Mouse (Mus musculus) stomach, embryonic 15.5 days (tissue): ENCODE data around the gene Ddah2. TPM values are rescaled to one million over a fixed set of nuclear protein-coding genes. Genes with fewer than 3 reads are reported as not detected.

Experiments
- ATAC-seq: fragments of 200-750 bp; cut with Nextera tagmentation; 2 replicates; pipeline ENCODE4 v1.8.0; 2017; ENCODE audit warnings: low read depth, moderate number of reproducible peaks, moderate TSS enrichment; ENCODE audit not compliant: insufficient read depth, low FRiP score
- H3K27ac ChIP-seq: fragments of 300-500 bp; sonication (generic); 2 replicates; pipeline ENCODE4 v1.5.1; 2015; ENCODE audit warnings: mild to moderate bottlenecking, inconsistent platforms
- H3K27me3 ChIP-seq: fragments of 300-500 bp; sonication (generic); replicated peaks from 2 replicates; pipeline ENCODE4 v1.6.1; 2015; ENCODE audit warnings: inconsistent platforms
- H3K36me3 ChIP-seq: fragments of 300-500 bp; sonication (generic); 2 replicates; pipeline ENCODE4 v1.6.1; 2015; ENCODE audit warnings: inconsistent platforms
- H3K4me1 ChIP-seq: fragments of 300-500 bp; sonication (generic); 2 replicates; pipeline ENCODE4 v1.6.1; 2015; ENCODE audit warnings: inconsistent platforms
- H3K4me2 ChIP-seq: fragments of 300-500 bp; sonication (generic); 2 replicates; pipeline ENCODE4 v1.6.1; 2015; ENCODE audit warnings: mild to moderate bottlenecking, inconsistent platforms
- H3K4me3 ChIP-seq: fragments of 300-500 bp; sonication (generic); replicated peaks from 2 replicates; pipeline ENCODE4 v1.5.1; 2015; ENCODE audit warnings: inconsistent platforms
- H3K9ac ChIP-seq: fragments of 300-500 bp; sonication (generic); 2 replicates; pipeline ENCODE4 v1.6.1; 2015; ENCODE audit warnings: inconsistent platforms
- H3K9me3 ChIP-seq: fragments of 300-500 bp; sonication (generic); 2 replicates; pipeline ENCODE4 v1.6.1; 2016; ENCODE audit warnings: inconsistent platforms
- WGBS: fragments of 180-500 bp; shearing (Covaris S2); methylation state at CpG from one replicate; pipeline ENCODE4 v1.1.7; 2015; 5-methylcytosine and 5-hydroxymethylcytosine counted together
- polyA plus RNA-seq: library from polyadenylated mRNA; unstranded; fragments of >200 nt; fragmentation: Nextera tagmentation; extraction: Ambion mirVana; gene quantifications from 2 replicates; pipeline ENCODE4 v1.2.1, GENCODE M21; 2015

The Ddah2 gene
- polyA plus RNA-seq, 1 experiment from 2014 or later = 210 TPM

DNA sequence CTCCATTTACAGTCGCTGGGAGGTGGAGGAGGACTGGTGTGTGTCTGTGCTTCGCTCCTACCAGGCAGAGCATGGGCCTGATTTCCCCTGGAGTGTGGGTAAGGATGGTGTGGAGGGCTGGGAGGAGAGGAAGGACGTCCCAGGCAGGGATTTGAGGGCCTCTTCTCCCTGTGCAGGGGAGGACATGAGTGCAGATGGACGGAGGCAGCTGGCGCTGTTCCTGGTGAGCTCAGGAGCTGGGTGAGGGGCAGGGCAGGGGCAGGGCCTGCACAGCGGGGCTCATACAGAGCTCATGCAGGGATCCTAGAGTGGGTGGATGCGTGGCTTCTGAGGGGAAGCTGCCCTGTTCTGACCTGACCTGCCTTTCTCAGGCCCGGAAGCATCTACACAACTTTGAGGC is 43.5 kb downstream of the Ddah2 start:
- H3K4me2 ChIP-seq = no peak overlapping the region
- no peak overlapping the region for H3K27ac ChIP-seq
- H3K9ac ChIP-seq = no peak overlapping the region
- H3K4me3 ChIP-seq = no peak overlapping the region
- H3K27me3 ChIP-seq = no peaks in the 10 kb centered on the region
- no peak for ATAC-seq
- H3K4me1 ChIP-seq = peaks cover 3% of the 10 kb centered on the region; the same call in 1 of the 2 replicates
- H3K36me3 ChIP-seq = peaks cover 40% of the 10 kb centered on the region
- 73% methylated on average over 8 of the region's 8 CpGs for WGBS
- no peaks in the 10 kb centered on the region for H3K9me3 ChIP-seq

GRCm38 (mm10) chr17:35103221-35103690 is 44.4 kb downstream of the Ddah2 start:
- 57% methylated on average over 6 of the region's 6 CpGs for WGBS
- peaks cover 3% of the 10 kb centered on the region; the same call in 1 of the 2 replicates for H3K4me1 ChIP-seq
- no peak overlapping the region for H3K9ac ChIP-seq
- ATAC-seq = 0 out of 2 replicates have a peak, but pooled peaks have one; percentile 12
- no peak overlapping the region for H3K4me3 ChIP-seq
- no peaks in the 10 kb centered on the region for H3K27me3 ChIP-seq
- no peak overlapping the region for H3K4me2 ChIP-seq
- H3K9me3 ChIP-seq = no peaks in the 10 kb centered on the region
- H3K27ac ChIP-seq = no peak overlapping the region
- peaks cover 37% of the 10 kb centered on the region for H3K36me3 ChIP-seq

- Histone ChIP-seq H3K4me2 (no peak overlapping the region), H3K9me3 (no peaks in the 10 kb centered on the region), H3K4me1 (peaks cover 3% of the 10 kb centered on the region; the same call in 1 of the 2 replicates), H3K27me3 (no peaks in the 10 kb centered on the region), H3K4me3 (no peak overlapping the region), H3K9ac (no peak overlapping the region), H3K36me3 (peaks cover 34% of the 10 kb centered on the region), H3K27ac (no peak overlapping the region)
- ATAC-seq = no peak
- 91% methylated on average over 7 of the region's 7 CpGs for WGBS
Measured at GRCm38 (mm10) chr17:35104079-35104478, 45.2 kb downstream of the Ddah2 start.

DNA sequence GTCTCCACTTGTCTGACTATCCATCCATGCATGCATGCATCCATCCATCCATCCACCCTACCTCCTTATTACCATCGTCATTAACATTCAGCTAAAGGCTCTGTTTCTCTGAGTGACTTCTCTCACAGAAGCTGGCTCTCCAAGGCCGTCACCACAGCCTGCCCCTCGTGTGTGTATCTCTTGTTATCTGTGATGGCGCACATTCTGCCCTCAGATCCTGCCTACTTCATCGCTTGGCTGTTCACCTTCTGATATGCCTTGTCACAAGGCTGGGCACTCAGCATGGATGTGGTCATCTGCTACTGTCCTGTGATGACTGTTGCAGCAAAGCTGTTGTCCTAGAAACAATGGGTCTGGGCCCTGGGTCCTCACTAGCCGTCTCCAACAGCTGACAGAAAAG is 45.9 kb downstream of the Ddah2 start:
- no peaks in the 10 kb centered on the region for H3K9me3 ChIP-seq
- no peak overlapping the region for H3K4me3 ChIP-seq
- H3K27ac ChIP-seq = no peak overlapping the region
- ATAC-seq = peak; percentile 72; the same call in 1 of the 2 replicates
- WGBS = 67% methylated on average over 6 of the region's 6 CpGs
- H3K9ac ChIP-seq = no peak overlapping the region
- no peak overlapping the region for H3K4me2 ChIP-seq
- peaks cover 3% of the 10 kb centered on the region; the same call in 1 of the 2 replicates for H3K4me1 ChIP-seq
- peaks cover 29% of the 10 kb centered on the region for H3K36me3 ChIP-seq
- H3K27me3 ChIP-seq = no peaks in the 10 kb centered on the region

GRCm38 (mm10) chr17:35105740-35106389 is 47.0 kb downstream of the Ddah2 start:
- WGBS = 26% methylated on average over 13 of the region's 13 CpGs
- Histone ChIP-seq H3K4me1 (peaks cover 3% of the 10 kb centered on the region; the same call in 1 of the 2 replicates), H3K27me3 (no peaks in the 10 kb centered on the region), H3K9ac (no peak overlapping the region), H3K9me3 (no peaks in the 10 kb centered on the region), H3K4me2 (0 out of 2 replicates have a peak overlapping the region, but pooled peaks have one; percentile 21), H3K4me3 (no peak overlapping the region), H3K27ac (no peak overlapping the region), H3K36me3 (peaks cover 19% of the 10 kb centered on the region)
- ATAC-seq = no peak

DNA sequence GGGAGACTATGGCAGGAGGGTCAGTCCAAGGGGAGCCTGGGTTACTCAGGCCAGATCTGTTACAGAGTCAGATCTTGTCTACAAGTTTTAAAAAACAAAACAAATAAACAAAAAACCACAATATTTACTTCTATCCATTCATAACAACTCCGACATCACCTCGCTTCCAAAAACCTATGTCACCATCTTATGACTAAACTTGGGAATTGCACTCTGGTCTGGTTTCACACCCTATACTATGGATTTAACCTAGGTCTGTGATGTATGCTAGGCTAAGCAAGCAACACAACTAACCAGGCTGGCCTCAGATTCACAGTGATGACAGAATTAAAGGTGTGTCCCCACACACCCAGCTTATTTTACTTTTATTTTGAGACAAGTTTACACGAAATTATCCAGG is 47.7 kb downstream of the Ddah2 start:
- no peak for ATAC-seq
- H3K9ac ChIP-seq = no peak overlapping the region

GRCm38 (mm10) chr17:35108097-35108496 is 49.3 kb downstream of the Ddah2 start, which contains the start of gene Ly6g5c:
Gene Ly6g5c (plus strand): TSS chr17:35108279.
- ATAC-seq = no peak
- Histone ChIP-seq H3K9me3 (no peaks in the 10 kb centered on the region), H3K4me2 (no peak within 1 kb of the TSS), H3K27ac (no peak within 1 kb of the TSS), H3K36me3 (0 out of 2 replicates have a peak, but pooled peaks cover 2% of the 10 kb centered on the region), H3K27me3 (no peaks in the 10 kb centered on the region), H3K9ac (no peak within 1 kb of the TSS), H3K4me3 (no peak within 1 kb of the TSS), H3K4me1 (peaks cover 3% of the 10 kb centered on the region; the same call in 1 of the 2 replicates)
- 75% methylated on average over 6 of the region's 6 CpGs for WGBS

More for the DNA sequence above, 47.7 kb downstream of the Ddah2 start:
- WGBS = 64% methylated on average over 3 of the region's 3 CpGs
- Histone ChIP-seq H3K27ac (no peak overlapping the region), H3K27me3 (no peaks in the 10 kb centered on the region), H3K36me3 (peaks cover 13% of the 10 kb centered on the region), H3K4me1 (peaks cover 3% of the 10 kb centered on the region; the same call in 1 of the 2 replicates), H3K9me3 (no peaks in the 10 kb centered on the region), H3K4me3 (no peak overlapping the region), H3K4me2 (no peak overlapping the region)

Other genes starting within 250 kb of the Ddah2 start
- gene Stk19, start 222.1 kb upstream of the Ddah2 start, polyA plus RNA-seq = 25.7 and 26.5 TPM in 2 replicates
- 52.9 and 53.1 TPM in 2 replicates for gene Dxo, start 222.0 kb upstream of the Ddah2 start, polyA plus RNA-seq
- gene Skiv2l, start 208.8 kb upstream of the Ddah2 start, polyA plus RNA-seq = 39.5 and 48.8 TPM in 2 replicates
- 87.8 and 103 TPM in 2 replicates for gene Nelfe, start 208.6 kb upstream of the Ddah2 start, polyA plus RNA-seq
- 20.8 and 30.4 TPM in 2 replicates for gene Cfb, start 196.5 kb upstream of the Ddah2 start, polyA plus RNA-seq
- 2.7 and 3.0 TPM in 2 replicates for gene Zbtb12, start 179.6 kb upstream of the Ddah2 start, polyA plus RNA-seq
- not detected in 2 replicates for gene Gm20547, start 177.0 kb upstream of the Ddah2 start, polyA plus RNA-seq
- gene C2, start 160.8 kb upstream of the Ddah2 start, polyA plus RNA-seq = 4.4 and 6.2 TPM in 2 replicates
- 70.0 and 74.5 TPM in 2 replicates for gene Ehmt2, start 160.6 kb upstream of the Ddah2 start, polyA plus RNA-seq
- 15.2 and 17.9 TPM in 2 replicates for gene Slc44a4, start 144.6 kb upstream of the Ddah2 start, polyA plus RNA-seq
- gene Neu1, start 127.8 kb upstream of the Ddah2 start, polyA plus RNA-seq = 36.9 and 44.5 TPM in 2 replicates
- 0.34 and 0.90 TPM in 2 replicates for gene Hspa1b, start 99.8 kb upstream of the Ddah2 start, polyA plus RNA-seq
- gene Gm20481, start 89.1 kb upstream of the Ddah2 start, polyA plus RNA-seq = not detected in 2 replicates
- 9.9 and 12.1 TPM in 2 replicates for gene Hspa1a, start 86.9 kb upstream of the Ddah2 start, polyA plus RNA-seq
- 0.49 and 0.89 TPM in 2 replicates for gene Hspa1l, start 86.3 kb upstream of the Ddah2 start, polyA plus RNA-seq
- gene Lsm2, start 77.2 kb upstream of the Ddah2 start, polyA plus RNA-seq = 175 and 182 TPM in 2 replicates
- gene Vars, start 58.0 kb upstream of the Ddah2 start, polyA plus RNA-seq = 119 and 124 TPM in 2 replicates
- gene Vwa7, start 42.5 kb upstream of the Ddah2 start, polyA plus RNA-seq = 0.31 TPM in 2 replicates
- 13.2 and 14.8 TPM in 2 replicates for gene Sapcd1, start 31.0 kb upstream of the Ddah2 start, polyA plus RNA-seq
- gene Msh5, start 12.3 kb upstream of the Ddah2 start, polyA plus RNA-seq = 3.8 and 4.8 TPM in 2 replicates
- 361 and 363 TPM in 2 replicates for gene Clic1, start 9.1 kb upstream of the Ddah2 start, polyA plus RNA-seq
- 6.2 and 17.2 TPM in 2 replicates for gene Ly6g6c, start 6.4 kb downstream of the Ddah2 start, polyA plus RNA-seq
- 0.44 and 0.73 TPM in 2 replicates for gene Mpig6b, start 7.1 kb downstream of the Ddah2 start, polyA plus RNA-seq
- 9.4 and 16.8 TPM in 2 replicates for gene Ly6g6e, start 17.9 kb downstream of the Ddah2 start, polyA plus RNA-seq
- 3.6 and 4.4 TPM in 2 replicates for gene Ly6g6d, start 19.0 kb downstream of the Ddah2 start, polyA plus RNA-seq
- 0.15 and 0.41 TPM in 2 replicates for gene Ly6g6f, start 26.6 kb downstream of the Ddah2 start, polyA plus RNA-seq
- 92.0 and 97.8 TPM in 2 replicates for gene Abhd16a, start 30.2 kb downstream of the Ddah2 start, polyA plus RNA-seq
- gene Ly6g5c, start 49.2 kb downstream of the Ddah2 start, polyA plus RNA-seq = not detected in 2 replicates
- 0.69 and 0.85 TPM in 2 replicates for gene Ly6g5b, start 56.4 kb downstream of the Ddah2 start, polyA plus RNA-seq
- gene Gpank1, start 62.4 kb downstream of the Ddah2 start, polyA plus RNA-seq = 17.4 and 19.1 TPM in 2 replicates
- 251 and 262 TPM in 2 replicates for gene Csnk2b, start 63.0 kb downstream of the Ddah2 start, polyA plus RNA-seq
- 11.9 and 12.2 TPM in 2 replicates for gene D17H6S53E, start 67.3 kb downstream of the Ddah2 start, polyA plus RNA-seq
- 21.2 and 47.5 TPM in 2 replicates for gene Apom, start 73.0 kb downstream of the Ddah2 start, polyA plus RNA-seq
- 42.2 and 48.0 TPM in 2 replicates for gene Bag6, start 76.1 kb downstream of the Ddah2 start, polyA plus RNA-seq
- 148 and 172 TPM in 2 replicates for gene Prrc2a, start 105.9 kb downstream of the Ddah2 start, polyA plus RNA-seq
- 18.7 and 21.9 TPM in 2 replicates for gene Aif1, start 117.0 kb downstream of the Ddah2 start, polyA plus RNA-seq
- 23.7 and 25.1 TPM in 2 replicates for gene Lst1, start 129.4 kb downstream of the Ddah2 start, polyA plus RNA-seq
- gene Ltb, start 135.4 kb downstream of the Ddah2 start, polyA plus RNA-seq = 3.7 and 5.5 TPM in 2 replicates
- gene Tnf, start 143.0 kb downstream of the Ddah2 start, polyA plus RNA-seq = 0.18 and 0.28 TPM in 2 replicates
- gene Lta, start 146.3 kb downstream of the Ddah2 start, polyA plus RNA-seq = 0.77 and 0.83 TPM in 2 replicates
- gene Gm16181, start 161.8 kb downstream of the Ddah2 start, polyA plus RNA-seq = 0.86 TPM in 1 of 2 replicates, not detected in the other
- 5.1 and 5.9 TPM in 2 replicates for gene Atp6v1g2, start 174.6 kb downstream of the Ddah2 start, polyA plus RNA-seq
- gene Nfkbil1, start 176.8 kb downstream of the Ddah2 start, polyA plus RNA-seq = 12.5 and 14.1 TPM in 2 replicates
- gene Ddx39b, start 182.7 kb downstream of the Ddah2 start, polyA plus RNA-seq = 361 and 392 TPM in 2 replicates
- 135 and 148 TPM in 2 replicates for gene H2-D1, start 203.7 kb downstream of the Ddah2 start, polyA plus RNA-seq